Mouse (Mus musculus) frontal cortex, postnatal 10 days (tissue): Measurements from ENCODE around the gene Rab37.

Source experiments
- DNase-seq, 2 experiments: peaks; one replicate each; pipeline ENCODE4 v3.0.0; 2022; ENCODE audit warnings: low spot score in 2 of 2, mixed read lengths in 1 of 2

Gene Rab37

DNA sequence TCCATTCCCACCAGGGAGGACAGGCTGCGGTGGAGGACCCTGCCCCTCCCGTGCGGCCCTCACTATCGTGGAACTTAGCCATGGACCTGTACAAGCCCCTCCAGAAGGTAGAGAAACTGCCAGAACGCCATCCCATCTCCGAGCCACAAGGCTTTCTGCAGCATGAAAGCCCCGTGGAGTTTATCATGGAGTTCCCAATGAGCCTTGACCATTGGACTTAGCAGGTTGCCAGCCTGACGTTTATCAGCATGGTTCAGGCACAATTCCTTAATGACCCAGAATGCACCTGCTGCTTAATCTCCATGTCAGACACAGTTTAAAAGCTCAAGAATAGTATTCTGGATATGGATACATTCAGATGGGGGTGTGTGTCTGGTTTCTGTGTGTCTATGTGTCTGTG is 6.2 kb upstream of the Rab37 start:
- DNase-seq = no peak

DNA sequence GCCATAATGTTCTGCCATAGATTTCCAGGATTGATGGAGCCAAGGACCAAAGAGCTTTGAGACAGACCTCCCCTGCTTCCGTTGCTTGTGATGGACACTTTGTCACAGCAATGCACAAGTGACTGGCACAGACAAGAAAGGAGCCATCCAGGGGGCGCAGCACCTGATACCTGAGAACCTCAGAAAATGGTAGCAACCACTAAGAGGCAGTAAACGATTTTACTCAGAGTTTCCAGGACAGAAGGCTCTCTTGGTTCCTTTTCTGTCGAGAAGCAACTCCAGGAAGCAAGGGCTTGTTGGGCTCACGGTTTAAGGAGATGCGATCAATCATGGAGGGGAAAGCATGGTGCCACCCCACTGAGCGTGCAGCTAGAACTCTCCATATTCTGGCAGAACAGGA is 5.0 kb upstream of the Rab37 start:
- DNase-seq = no peak

DNA sequence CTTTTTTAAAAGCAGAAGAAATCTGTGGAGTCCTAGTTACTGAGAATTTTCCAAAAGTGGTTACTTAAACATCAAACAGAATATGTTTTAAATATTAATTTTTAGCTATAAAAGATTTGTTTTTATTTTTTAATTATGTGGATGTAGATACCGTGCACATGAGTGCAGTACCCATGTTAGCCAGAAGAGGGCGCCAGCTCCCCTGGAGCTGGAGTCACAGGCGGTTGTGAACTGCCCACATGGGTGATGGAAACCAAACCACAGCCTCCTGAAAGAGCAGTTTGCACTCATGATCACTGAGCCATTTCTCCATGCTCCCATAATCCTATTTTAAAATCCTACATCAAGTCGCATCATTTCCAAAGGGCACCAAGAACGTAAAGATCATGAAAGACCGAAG is 1.4 kb upstream of the Rab37 start:
- no peak for DNase-seq

DNA sequence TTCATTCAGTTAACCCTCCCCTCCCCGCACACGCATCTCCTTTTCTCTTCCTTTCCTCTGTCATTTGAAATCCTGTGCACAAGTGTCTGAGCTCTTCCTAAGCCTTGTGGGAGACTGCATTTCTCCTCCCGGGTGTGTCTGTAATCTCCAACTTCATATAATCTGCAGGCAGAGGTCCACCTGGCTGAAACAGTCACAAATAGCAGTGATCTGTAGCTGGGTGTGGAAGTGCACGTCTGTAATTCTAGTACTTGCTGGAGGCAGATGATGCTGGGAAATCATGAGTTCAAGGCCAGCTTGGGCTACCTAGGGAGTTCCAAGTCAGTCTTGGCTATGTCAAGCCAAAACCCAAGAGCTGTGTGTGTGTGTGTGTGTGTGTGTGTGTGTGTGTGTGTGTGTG is 909 bp downstream of the Rab37 start:
- DNase-seq = no peak

DNA sequence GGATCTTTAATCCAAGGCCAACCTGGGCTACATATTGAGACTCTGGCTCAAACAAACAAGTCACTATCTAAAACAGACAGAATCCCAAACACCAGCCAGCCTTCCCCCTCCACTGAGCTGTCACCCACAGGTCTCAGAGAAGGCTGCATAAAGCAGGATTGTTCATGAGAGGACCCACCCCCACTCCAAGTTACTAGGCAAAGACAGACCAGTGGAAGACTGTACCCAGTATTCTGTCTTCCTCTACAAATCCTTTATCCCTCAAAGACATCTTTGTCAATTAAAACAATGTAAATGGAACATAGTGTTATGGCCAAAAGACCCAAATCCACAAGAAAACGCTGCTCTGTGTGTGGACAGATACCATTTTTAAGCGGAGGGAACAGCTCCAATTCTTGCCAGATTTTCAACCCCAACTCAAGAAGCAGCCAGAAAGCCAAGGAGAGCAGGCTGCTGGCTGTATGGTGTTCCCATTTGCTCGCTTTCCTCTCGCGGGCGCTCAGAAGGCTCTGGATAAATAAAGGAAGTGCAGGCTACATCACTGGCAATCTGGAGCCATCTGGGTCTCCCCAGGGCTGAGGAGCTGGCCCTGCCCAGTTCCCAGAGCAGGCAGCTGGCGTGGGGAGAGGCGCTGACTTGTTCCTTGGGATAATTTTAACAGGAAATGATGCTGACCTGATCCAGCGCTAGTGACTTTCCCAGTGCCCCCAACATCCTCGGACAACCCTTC is 7.1 kb downstream of the Rab37 start:
- DNase-seq = peak in 1 of 2 experiments; percentile 24

DNA sequence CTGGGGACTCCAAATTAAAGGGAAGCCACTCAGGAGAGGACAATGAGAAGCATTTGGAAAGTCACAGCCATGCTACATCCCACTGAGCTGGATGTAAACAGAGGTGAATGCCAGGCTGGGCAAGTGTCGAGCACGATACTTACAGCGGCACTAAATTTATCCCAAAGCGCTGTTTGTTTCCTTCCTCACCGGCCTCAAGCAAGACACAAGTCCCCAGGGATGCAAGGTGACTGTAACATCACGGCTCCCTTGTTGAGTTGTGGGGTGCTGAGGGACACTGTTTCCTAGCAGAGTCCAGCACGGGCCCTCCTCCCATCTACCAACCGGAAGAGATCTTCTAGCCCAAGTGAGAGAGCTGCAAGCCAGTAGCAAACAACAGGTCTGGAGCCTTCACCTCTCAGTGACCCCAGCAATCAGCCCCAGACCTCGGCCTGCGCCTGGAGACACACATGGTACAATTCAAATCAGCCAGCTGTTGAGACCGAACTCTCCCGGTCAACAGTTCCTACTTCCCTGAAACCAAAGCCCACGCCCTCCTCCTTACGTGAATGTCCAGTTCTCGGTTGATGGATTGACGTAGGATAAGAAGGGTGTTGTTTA is 8.1 kb downstream of the Rab37 start:
- no peak for DNase-seq

DNA sequence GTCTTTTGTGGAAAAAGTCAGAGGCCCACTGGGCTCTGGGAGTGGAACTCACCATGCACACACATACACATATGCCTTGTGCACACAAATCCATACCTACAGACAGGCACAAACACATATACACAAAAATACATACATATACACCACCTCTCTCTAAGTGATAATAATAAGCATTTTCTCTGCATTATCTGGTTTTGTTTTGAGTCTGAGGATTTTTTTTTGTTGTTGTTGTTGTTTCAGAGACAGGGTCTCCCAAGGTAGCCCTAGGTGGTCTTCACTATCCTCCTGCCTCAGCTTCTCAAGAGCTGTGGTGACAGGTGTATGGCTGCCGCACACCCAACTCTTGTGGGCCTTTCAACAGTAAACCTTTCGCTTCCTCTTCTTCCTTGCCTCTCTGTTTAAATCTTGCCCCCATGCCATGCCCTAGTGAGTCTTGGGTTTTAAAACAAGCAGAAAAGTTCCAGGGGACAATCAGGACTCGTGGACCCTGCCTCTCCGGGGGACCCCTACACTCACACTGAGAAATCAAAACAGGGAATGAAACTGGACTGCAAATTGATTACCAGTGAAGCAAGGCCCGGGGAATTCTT is 8.9 kb downstream of the Rab37 start:
- no peak for DNase-seq

DNA sequence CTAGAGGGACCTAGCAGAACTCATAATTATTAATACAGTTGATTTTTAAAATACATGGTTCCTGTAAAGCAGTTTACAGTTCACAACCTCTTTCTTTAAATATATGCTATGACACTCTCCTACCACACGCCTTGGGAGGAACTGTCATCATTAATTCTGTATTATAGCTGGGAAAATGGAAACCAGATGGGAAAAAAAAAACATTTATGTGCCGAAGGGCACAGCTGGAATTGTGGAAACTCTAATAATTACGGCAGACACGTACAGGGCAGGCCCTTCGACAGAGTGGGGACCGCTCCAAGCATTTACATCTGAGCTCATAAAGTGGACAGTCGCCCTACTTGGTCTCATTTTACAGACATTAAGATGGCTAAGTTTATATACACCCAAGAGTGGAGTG is 9.5 kb downstream of the Rab37 start:
- DNase-seq = no peak

DNA sequence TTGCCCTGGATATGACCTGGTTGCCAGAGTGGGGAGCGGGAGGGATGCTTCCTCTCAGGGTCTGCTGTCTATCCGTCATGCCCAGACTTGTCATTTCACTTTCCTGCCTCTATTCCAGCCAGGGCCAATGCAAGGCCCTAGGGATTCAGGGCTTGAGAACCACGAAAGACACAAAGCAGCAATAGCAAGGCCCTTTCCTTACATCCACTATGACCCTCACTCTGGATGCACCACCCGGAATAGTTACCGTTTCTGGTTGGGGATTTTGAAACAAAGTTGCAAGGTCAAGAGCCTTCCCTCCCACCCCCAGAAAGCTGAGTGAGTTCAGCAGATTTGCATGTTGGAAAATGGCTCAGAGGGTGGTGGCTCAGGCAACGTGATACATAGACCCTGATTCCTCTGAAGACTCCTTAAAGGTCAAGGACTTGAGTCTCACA is 10.4 kb downstream of the Rab37 start:
- DNase-seq = no peak

DNA sequence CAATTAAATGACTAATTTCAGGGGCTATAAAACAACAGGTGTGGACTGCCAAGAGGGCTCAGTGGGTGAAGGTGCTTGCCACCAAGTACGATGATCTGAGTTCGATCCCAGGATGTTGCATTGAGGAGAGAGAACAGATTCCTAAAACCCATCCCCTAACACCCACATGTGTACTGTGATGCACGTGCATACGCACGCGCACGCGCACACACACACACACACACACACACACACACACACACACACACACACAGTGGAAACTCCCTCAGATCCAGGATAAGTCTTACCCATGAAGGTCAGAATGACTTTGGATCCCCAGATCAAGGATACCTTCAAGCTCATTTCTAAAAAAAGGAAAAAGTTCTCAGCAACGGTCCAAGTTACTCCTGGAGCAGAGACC is 10.9 kb downstream of the Rab37 start:
- DNase-seq = no peak

DNA sequence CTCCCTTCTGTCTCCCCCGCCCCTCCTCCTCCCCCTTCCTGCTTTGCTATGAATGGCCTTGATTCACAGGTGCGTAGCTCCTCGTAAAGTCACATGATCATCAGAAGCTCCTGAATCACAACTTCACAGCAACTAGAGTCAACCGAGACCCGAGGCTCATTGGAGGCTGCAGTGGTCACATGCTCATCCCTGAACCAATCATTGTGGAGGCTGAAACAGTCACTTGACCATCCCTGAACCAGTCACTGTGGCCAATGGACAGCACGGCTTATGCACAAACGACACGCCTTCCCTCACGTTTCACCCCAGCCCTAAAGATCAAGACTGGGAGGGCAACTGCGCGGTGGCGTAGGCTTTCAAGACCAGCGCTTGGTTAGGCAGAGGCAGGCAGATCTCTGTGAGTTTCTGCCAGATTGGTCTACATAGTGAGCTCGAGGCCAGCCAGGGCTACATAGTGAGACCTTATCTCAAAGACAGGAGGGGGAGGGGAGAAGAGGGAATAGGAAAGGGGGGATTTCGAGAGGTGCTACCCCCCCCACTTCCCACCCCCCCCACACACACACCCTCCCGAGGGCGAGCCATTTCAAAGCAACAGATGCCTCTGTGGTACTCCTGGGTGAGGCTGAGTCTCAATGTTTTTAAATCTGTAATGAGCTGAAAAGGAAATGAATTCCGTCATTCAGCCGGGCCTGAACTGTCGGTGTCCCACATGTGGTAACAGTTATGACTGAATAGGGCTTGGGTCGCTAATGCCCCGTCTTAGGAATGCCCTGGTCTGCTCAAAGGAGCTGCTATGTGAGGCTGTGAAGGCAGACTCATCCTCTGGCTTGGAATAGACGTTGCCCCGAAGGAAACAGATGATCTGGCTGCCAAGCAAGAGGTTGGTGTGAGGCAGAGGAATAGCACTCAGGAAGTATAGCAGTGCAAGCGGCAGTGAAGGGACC is 12.5 kb downstream of the Rab37 start:
- DNase-seq = no peak

DNA sequence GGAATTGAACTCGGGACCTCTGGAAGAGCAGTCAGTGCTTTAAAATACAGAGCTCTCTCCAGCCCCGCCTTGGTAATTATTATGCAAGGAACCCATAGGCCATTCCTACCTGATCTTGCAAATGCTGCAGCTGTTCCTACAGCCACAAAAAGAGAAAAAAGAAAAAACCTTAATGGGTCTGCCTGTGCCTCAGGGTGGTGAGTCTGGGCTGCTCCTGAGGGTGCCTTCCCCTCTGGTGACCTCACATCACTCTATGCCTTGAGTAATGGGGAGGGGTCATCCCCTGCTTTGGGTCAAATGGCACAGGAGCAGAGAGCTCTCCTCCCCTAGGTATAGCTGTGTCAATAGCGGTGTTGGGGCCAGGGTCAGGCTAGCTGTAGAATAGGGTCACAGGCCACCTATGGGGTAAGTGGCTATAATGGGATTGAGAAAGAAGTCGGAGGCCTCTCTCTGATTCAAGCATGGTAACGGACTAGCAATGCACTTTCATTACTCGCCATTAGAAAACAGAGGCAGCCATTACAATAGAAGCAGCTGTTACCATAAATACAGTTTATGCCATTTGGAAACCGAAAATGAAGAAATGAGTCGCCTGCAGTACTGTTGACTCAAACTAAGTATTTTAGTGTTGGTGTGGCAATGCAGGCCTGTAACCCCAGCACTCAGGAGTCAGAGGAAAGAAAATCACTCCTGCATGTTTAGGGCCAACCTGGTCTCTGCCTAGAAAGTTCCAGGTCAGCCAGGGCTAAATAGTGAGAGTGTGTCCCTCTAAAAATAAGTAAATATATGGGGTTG is 13.7 kb downstream of the Rab37 start:
- no peak for DNase-seq

DNA sequence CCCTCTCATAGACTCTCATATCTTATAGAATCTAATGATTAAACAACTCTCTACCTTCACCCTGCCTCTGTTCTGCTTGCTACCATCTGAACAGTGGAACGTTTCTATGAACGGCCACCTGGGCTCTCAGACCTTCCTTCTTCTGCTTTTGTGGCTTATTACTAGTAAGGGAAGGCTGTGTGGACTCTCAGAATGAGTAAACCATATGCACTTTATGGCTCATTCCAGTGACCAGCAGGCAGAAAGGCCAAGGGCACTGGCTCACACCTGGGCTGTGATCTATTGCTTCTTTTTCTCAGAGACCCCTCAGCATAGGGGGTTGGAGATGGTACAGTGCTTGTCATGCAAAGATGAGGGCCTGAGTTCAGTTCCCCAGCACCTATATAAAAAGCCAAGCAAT is 15.4 kb downstream of the Rab37 start:
- DNase-seq = no peak

DNA sequence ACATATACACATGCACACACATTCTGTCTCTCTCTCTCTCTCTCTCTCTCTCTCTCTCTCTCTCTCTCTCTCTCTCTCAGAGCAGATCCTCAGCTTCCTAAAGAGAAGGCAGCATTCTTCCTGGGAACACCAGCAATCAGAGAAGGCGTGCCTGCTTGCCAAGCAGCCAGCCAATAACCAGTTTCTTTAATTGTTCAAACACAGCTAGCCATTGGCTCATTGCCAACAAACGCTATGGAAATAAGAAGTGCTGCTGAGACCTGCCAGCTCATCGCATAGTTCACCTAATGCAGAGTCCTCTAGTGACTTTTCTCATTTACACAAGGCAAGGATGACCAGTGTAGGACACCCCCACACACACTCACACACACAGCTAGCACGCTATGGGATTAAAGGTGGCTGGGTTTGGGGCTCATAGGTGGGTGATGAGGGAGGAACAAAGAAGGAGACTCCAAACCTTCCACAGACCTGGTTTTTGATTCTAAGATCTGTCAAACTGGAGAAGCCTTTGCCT is 16.2 kb downstream of the Rab37 start:
- DNase-seq = no peak

DNA sequence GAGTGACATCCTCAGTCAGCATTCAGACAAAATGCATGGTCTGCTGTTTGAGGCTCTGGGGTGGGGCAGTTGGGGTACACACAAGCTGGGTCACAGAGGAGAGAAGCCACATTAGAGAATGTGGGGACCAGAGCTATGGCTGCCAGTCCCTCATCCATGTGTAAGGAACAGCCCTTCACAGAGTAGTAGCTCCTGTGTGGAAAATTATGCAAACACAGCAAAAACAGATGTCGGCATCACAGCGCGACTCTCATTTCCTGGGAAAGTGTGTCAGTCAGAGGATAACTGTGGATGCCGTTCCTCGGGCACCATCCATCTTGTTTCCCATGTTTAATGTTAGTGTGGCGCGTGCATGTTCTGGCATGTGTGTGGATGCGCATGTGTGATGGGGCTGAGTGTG is 16.9 kb downstream of the Rab37 start:
- no peak for DNase-seq

DNA sequence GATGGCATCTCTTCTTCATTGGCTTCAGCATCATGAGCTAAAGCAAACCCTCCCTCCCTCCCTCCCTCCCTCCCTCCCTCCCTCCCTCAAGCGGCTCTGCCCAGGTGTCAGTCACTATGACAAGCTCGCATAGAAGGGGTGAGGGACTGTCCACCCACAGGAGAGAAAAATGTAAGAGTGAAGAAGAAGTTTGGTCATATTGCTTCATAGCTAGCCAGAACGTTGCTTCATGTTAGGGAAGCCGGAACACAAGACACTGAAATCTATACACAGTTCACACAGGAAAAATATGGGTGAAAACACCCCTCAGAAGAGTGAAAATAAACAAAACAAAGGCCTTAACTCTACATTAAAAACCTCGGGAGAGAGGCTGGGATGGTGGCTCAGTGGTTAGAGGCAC is 19.0 kb downstream of the Rab37 start:
- no peak for DNase-seq

DNA sequence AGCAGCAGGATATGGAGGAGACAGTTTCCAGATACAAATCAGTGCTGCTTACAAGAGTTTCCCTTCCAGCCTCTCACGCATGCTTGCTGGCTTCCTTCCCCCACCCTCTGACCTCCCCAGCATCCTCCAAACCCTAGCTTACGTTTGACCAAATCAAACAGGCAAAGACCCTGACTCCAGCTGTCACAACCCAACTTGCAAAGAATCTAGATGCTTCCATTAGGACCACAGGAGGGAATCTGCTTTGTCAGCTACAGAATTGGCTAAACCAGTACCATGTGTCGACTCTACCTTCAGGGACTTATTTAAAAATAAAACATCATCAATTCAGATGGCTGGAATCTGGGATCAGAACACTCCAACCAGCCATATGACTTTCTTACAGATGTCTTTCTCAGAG is 21.0 kb downstream of the Rab37 start:
- DNase-seq = no peak

DNA sequence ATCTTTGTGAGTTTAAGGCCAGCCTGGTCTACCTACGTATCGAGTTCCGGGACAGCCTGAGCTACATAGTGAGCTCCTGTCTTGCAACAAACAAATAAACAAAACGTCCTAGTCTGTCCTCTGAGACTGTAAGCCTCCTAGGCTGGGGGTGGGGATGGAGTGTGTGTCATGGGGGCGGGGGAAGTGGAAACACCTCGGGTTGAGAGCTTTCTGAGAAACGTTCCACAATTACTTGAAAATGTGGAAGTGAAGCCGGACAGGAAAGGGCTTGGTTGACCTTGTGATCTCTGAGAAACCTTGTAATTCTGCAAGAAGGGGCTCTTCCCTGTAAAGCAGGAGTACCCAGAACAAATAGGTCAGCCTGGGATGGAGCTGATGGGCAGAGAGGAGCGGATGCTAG is 28.2 kb downstream of the Rab37 start:
- DNase-seq = no peak

DNA sequence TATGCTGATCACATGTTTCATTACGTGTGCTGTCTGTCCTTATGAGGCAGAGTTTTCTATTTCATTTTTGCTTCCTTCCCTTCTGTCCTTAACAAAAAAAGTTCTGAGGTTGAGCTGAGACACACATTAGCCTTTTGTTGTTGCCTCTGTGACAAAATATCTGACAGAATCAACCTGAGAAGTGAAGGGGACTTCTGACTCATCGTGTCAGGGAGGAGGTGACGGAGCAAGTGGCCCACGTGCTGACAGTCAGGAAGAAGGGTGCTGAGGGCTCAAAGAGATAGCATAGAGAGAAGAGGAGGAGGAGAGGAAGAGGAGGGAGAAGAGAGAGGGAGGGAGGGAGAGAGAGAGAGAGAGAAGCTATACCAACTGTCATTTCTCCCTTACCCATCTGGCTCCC is 37.3 kb downstream of the Rab37 start:
- no peak for DNase-seq

DNA sequence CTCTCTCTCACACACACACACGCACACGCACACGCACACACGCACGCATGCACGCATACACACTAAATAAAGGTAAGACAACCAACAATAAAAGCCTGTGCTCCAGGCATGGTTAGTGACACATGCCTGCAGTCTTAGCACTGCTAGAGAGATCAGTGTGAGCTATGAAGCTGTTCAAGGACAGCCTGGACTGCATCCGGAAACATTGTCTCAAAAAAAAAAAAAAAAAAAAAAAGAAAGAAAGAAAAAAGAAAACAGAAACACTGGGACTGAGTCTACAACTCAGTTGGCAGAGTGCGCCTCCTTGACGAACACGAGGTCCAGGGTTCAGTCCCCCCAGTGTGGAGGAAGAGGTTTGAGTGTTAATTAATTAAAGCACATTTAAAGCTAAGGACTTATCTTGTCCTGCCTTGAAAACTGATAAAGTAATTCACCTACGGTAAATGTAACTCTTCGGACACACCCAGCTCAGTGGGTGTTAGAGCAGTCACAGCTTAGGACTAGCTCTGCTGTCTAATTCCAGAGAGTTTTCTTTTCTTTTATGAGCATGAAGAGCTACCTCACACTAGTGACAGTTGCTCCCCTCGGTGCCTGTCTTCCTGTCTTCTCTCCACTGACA is 38.4 kb downstream of the Rab37 start:
- no peak for DNase-seq
